Mouse (Mus musculus) thymus, postnatal 14 days (tissue): Measurements from ENCODE around the gene Vezf1.

Experiments
- DNase-seq: peaks from one replicate; pipeline ENCODE4 v3.0.0; 2021

The Vezf1 gene

GRCm38 (mm10) chr11:88055777-88056176, 12.3 kb upstream of the Vezf1 start:
- no peak for DNase-seq

- DNase-seq = no peak
Observed at GRCm38 (mm10) chr11:88057788-88058187, 10.3 kb upstream of the Vezf1 start.

GRCm38 (mm10) chr11:88059141-88059540, 8.9 kb upstream of the Vezf1 start:
- DNase-seq = peak; percentile 47

DNA sequence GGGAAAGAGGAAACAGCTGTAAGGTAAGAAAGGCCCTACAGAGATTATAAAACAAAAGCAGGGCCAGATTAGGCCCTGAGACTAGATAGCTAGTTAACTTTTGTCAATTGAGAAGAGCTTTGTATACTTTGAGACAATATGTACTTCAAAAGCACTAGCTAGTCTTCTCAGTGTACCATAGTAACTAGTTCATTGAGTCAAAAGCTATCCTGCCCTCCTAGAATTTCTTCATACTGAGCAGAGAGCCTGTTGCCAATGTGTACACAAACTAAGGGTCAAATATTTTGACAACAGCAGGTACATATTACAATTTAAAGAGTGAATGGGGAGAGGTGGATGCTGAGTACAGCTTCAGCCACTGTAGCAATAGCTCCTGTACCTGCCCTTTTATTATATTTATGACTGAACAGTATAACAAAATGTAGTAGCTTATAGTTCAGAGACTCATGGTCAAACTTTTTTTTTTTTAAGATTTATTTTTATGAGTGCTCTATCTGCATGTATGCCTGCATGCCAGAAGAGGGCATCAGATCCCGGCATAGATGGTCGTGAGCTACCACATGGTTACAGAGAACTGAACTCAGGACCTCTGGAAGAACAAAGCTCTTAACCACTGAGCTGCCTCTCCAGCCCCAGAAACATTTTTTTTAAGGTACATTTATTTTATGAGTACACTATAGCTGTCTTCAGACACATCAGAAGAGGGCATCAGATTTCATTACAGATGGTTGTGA, 6.0 kb upstream of the Vezf1 start:
- DNase-seq = peak; percentile 34

- no peak for DNase-seq
Observed at GRCm38 (mm10) chr11:88065732-88066131, 2.3 kb upstream of the Vezf1 start.

GRCm38 (mm10) chr11:88067191-88067585, 891 bp upstream of the Vezf1 start:
- DNase-seq = no peak

- DNase-seq = peak; percentile 67
Observed at GRCm38 (mm10) chr11:88068411-88069245, 549 bp downstream of the Vezf1 start.

- DNase-seq = no peak
Observed at GRCm38 (mm10) chr11:88069246-88069570, 1.1 kb downstream of the Vezf1 start.

DNA sequence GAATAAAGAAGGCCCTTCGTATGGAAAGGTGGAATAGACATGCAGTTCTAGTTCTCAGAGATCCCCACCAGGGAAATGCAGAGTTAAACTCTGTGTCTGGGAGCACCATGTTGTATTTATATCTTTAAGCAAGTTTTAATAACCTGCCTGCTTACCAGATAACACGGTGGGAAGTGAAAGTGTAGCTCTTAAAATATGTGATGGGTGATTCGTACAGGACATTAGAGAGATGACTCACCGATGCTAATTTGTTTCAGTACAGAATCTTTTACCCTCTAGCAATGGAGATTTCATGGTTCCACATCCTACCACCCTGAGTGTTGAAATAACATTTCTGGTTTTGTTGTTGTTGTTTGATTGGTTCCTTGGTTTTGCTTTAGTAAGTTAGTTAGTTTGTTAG, 2.3 kb downstream of the Vezf1 start:
- DNase-seq = no peak

DNA sequence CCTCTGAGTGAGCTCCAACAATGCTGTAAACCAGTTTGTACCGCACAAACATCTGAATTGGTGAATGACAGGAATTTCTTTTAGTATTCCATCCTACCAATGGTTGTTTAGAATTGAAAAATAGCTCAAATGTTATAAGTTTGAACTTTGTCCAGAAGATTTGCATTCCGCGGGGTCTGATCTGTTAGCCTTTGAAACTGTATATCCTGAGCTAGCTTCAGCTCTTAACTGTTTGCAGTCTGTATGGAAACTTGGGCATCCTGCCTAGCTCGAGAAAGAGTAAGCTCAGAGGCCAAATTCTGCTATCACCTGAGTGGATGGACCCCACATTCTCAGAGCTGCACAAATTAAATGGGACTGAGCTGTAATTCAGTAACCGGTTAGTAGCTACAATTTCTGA, 3.0 kb downstream of the Vezf1 start:
- DNase-seq = no peak

GRCm38 (mm10) chr11:88073343-88073875, 5.3 kb downstream of the Vezf1 start:
- DNase-seq = no peak

DNA sequence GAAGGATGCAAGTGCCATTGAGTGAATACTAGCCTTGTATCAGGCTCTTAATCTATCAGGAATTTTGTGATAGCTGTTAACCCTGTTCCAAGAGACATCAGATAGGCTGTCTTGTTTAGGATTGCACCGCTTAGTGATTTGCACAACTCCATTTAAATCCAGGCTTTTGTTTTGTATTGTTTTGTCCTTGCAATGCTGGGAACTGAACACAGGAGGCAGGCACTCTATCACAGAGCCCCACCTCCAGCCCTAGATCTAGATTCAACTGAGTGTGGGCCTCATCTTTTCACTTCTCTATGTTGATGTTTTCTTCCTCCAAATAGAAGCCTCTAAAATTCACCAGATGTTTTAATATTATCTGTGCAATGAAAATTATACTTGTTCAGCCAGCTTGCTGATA, 7.6 kb downstream of the Vezf1 start:
- DNase-seq = no peak

- no peak for DNase-seq
Observed at GRCm38 (mm10) chr11:88076394-88076793, 8.3 kb downstream of the Vezf1 start.

DNA sequence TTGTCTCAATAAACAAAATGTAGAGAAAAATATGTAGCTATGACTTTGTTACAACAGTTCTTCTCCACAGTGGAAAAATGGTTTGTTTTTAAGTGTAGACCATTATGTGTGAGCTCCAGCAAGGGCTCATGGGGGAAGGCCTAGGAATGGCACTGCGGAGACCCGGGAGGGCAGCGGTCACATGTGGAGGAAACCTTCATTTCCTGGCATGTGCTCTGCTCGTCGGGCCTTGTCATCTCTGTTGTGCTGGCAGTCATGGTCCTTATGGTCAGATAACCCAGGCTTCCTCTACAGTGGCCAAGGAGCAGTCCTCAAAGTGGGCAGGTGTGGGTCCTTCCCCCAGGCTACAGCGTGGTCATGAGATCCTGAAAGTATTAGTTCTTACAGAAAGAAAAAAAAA, 15.6 kb downstream of the Vezf1 start:
- no peak for DNase-seq

- peak; percentile 86 for DNase-seq
Observed at GRCm38 (mm10) chr11:88086737-88087627, 18.9 kb downstream of the Vezf1 start.

DNA sequence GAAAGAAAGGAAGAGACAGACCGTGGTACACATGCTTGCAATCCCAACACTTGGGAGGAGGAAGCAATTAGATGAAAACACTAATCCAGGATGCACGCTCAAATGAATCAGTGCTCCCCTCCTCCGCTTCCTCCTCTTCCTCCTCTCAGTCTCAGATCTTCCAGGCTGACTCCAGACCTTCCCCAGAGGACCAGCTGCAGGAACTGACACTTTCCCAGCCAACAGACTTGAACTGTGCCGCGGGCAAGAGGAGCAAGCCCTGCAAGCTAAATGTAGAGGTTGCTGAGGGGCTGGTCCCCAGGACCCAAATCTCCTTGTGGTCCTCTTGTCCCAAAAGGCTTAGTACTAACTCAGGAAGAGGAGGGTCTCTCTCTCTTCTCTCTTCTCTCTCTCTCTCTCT, 21.1 kb downstream of the Vezf1 start:
- no peak for DNase-seq

DNA sequence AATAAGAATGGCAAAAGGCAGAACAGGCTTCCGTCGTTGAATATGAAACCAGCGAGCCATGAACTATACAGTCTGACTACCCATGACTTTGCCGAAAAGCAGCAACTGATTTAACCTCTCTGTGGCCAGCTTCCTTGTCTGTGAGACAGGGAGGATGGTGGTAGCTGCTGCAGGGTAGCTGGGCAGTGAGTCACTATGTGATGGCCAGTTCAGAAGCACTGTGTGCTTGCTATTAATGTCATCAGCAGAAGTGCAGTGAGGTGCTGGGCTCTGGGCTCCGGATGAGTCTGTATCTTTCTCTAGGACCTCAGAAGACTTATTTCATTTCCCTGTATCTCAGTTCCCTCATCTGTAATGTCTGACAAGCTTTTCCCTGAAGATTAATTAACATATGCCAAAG, 22.2 kb downstream of the Vezf1 start:
- no peak for DNase-seq

GRCm38 (mm10) chr11:88091949-88092348, 23.9 kb downstream of the Vezf1 start:
- peak; percentile 60 for DNase-seq

DNA sequence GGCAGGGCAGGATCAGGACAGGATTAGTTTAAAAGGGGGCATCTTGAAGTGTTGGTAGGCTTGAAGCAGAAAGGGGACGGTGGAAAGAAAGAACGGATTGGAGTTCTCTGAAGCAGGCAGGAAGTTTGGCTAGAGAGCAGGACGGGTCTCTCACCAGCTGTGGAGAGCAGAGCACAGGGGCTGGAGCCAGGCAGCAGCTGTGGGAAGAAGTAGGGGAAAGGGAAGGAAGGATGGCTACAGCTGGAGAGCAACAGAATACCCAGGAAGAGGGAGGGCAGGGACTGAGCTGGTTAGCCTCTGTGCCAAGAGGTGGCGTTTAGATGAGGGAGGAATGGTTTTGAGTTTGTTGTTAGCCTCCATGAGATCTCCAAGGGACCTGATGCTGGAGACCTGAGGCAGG, 29.1 kb downstream of the Vezf1 start:
- DNase-seq = no peak

DNA sequence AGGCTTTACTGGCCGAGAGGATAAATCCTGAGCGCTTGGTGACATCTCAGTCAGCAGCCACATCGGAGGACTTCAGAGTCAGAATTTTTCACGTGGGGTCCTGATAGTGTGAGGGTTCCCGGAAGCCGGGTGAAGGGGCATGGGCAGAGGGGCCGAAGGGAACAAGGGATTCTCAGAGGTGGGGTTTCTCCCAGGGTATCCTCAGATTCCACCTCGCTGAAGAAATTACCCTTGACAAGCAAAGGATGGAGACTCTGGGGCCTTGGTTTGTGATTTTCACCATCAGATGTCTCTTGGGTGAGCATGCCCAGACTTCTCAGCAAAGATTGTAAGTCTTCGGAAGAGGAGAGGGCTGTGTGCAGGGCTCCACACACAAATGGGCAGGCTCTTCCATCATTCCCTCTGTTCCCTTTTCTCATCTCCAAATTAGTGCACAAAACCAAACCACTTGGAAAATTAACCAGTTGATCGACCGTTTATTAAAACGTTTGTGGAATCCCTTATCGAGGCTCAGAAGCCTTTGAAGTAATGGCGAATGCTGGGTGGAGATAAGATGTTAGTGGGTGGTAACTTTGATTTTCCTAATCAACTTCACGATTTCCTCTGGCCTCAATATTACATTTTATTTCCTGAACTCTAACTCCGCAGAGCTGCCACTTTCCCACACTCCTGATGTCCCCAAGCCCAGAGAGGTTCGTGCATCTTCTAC, 30.1 kb downstream of the Vezf1 start, which contains the start of gene Cuedc1:
Gene Cuedc1 (plus strand): TSS at position 38 of the 709 bp plus-strand sequence.
- no peak for DNase-seq

DNA sequence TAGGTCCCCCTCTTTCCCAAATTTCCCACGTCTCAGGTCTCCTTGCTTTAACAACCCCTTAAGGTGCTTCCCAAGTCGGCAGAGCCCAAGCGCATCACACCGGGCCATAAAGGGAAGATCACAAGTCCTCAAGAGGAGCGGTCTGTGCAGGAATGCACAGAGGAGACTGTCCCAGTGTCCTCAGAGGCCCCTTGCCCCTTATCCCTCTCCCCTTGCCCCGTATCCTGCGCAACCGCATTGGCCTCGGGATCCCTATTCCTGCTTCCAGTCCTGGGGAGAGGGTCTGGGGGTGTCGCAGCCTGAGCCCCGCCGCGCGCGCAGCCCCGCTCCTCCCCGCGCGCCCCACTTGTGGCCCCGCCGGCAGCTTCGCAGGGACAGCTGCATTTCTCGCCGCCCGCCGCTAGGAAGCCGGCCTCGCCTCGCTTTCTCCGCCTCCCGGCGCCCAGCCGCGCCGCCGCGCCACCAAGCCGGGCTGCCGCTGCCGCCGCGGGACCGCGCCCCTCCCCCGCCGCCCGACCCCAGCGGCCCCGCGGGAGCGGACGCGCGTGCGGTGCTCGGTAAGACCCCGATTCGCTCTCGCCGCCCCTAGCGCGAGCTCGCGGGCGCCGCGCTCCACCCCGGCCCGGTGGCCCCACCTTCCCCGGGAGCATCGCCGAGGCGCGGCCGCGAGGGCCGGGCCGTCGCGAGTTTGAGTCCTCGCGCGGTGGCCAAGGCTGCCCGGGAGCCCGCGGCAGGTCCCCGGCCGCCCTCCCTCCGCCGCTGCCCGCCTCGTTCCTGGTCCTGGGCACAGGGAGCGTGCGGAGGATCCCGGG, 30.9 kb downstream of the Vezf1 start:
- DNase-seq = peak; percentile 87
